Mouse (Mus musculus): ENCODE data around the gene Ppp2r2c.

Gene Ppp2r2c

DNA sequence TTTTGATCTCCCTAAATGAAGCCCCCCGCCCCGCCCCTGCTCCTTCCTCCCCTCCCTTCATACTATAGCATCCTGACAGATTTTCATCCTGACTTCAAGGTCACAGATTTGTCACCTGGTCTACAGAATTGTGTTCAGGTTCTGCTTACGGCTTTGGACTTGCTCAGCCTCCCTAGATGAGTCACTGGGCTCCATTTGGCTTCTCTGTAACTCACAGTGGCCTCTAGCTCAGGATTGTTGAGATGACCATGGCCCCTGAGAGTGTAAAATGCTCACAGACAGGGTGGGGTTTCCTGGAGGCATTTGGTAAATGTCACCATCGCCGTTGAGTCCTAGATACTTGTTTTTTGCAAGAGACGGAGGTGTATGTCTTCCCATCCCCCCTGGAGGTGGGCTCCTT lies 2.6 kb downstream of the Ppp2r2c start:
- DNase-seq (ENCODE audit: low spot score): no peak

DNA sequence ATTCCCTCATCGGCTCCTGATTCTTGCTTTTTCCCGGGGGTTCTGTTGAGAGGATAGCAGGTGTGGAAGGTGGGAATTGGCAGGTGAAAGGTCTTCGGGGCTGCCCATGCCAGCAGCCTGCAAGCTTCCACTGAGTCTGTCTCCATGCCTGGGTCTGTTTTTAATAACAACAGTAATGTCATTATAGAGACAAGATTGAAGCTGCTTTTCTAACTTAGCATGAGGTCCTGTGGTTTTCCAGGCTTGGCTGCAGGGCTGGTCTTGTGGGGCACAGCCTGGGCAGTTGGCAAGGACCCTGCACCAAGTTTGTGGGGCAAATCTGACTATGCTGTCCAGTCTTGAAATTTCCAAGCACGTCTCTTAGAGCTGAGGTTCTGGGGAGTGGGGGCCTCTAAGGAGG lies 7.6 kb downstream of the Ppp2r2c start:
- DNase-seq (ENCODE audit: low spot score): no peak

DNA sequence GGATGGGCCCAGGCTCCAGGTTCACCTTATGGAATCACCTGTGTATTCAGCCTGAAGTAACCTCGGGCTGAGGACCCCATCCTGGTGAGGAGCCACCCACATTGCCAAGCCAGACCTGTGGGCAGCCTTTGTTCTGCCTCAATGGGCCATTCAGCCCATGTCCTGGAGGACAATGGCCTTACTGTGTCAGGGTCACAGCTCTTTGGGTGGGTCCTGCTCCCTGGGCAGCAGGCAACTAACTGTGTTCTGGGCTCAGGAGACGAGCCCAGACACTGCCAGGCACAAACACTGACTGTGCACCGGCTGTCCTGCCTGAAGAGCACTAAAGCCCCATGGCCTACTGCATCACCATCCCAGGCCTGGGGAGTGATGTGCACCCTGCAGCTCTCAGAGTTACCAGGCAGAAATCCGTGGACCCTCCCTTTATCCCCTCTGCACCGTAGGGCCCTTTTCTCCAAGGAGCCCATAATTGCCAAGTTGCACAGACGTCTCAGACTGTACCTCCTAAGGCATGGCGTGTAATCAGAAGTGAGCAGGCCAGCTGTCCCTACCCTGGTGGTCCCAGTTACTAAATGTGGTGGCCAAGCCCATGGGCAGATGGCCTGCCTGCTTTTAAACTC lies 8.6 kb downstream of the Ppp2r2c start:
- DNase-seq (ENCODE audit: low spot score): no peak

DNA sequence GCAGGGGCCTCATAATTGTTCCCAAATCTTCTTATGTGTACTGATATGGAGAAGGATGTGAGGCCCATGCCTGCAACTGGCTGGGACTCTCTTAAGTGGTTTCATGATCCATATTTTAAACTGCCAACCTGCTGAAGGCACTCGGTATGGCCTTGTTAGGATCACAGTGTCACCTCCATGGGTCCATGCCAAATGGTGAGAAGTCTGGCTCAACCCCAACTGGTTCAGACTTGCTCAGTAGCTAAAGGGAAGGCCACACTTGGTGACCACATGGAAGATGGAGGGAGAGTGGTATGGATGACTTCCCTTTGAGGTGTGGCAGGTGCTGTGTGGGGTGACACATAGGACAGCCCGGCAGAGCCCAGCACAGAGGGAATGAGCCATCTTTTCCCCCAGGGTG lies 9.3 kb downstream of the Ppp2r2c start:
- DNase-seq (ENCODE audit: low spot score): no peak

DNA sequence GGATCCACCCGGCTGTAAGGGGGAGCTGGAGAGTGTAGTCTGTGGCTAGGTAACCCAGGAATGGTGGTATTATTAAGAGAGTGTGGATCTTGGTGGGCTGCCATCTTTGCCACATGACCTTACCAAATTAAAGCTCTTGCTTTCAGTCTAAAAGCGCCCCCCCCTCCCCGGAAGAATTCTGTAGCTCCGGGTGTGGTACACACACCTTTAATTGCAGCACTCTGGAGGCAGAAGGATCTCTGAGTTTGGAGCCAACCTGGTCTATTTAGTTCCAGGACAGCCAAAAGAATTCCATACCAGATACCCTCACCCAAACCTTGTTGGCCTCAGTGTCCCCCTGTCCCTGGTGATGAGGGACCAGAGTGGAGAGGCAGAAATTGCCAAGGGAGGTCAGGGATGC lies 10.5 kb downstream of the Ppp2r2c start:
- DNase-seq (ENCODE audit: low spot score): no peak

DNA sequence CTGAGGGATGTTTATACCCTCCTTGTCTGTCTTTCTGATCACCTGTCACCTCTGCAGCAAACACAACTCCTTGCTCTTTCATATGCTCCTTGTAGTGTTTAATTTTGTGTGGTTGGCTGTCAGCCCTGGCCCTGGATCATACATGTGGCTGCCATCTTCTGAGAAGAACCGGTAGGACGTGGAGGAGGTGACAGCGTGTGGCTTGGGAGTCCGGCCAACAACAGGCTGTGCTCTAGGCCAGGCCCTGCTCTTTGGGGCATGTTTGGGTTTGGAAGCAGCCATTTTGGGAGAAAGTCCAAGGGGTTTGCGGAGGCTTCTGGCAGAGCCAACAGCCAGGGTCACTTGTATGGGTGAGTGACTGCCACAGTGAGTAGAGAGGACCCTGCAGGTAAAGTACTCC lies 12.3 kb downstream of the Ppp2r2c start:
- no peak for DNase-seq (ENCODE audit: low spot score)

DNA sequence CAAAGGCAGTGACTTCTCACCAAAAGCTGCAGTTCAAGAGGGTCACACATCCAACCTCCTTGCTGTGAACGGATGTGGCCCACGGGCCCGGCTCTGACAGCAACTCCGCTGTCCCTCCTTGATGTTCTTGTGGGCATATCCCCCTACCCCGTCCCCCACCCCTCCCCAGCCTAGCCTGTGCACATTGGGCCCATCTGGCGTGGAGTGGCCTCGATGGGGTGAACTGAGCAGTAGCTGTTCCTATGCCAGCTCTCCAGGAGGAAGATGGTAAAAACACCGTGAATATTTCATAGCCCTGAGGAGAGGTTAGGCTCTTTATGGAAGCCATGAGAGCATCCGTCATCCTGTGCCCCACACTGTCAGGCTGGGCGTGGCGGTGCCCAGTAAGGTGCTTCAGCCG lies 15.2 kb downstream of the Ppp2r2c start:
- no peak for DNase-seq (ENCODE audit: low spot score)

DNA sequence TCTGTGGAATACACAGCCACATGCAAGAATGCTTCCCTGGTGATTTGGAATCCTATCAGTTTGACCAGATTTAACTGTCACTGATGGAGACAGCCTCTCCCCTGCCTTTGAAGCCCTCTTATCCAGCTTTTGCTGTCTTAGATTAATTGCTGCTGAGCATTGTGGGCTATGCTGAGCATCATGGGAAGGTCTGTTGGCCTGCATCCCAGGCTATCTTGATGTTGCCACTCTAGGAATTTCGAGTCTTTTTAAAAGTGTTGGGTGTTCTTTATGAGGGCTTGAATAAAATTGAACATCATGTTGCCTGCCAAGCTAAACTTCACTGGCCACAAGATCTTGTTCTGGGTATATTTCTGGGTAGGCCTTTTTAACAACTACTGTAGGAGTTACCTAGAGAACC lies 16.8 kb downstream of the Ppp2r2c start:
- no peak for DNase-seq (ENCODE audit: low spot score)

DNA sequence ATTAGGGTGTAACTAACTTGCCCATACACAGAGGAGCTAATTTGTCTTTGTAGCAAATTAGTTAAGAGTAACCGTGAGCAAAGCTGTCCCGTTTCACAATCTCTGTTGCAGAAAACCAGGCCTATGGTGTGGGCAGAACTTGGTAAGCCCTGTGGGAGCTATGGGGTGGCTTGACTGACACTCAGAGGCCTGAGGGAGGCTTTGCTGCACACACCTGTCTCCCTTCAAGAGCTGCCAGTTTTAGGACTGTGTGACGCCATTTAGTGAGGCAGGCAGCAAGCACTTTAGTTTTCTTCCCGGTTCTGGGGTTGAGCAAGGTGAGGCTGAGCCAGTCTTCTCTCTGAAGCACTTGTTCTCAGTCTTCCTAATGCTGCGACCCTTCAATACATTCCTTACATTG lies 17.3 kb downstream of the Ppp2r2c start:
- DNase-seq (ENCODE audit: low spot score): no peak

DNA sequence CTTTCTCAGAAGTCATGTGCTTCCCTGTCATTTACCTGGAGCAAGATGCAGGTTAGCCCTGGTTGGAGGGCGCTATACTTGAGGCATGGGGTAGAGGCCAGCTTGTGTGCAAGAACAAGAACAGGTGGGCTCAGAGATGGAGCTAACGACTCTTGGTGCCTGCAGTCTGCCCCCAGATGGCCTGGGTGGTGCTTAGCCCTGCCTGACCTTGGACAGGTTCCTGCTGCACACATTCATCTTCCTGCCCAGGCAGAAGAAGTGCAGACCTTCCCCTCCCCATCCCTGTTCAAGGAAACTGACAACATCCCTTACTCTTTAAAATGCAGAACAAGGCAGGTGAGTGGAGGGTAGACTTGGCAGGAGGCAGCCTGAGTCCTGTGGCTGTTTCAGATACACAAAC lies 18.0 kb downstream of the Ppp2r2c start:
- DNase-seq (ENCODE audit: low spot score): no peak

DNA sequence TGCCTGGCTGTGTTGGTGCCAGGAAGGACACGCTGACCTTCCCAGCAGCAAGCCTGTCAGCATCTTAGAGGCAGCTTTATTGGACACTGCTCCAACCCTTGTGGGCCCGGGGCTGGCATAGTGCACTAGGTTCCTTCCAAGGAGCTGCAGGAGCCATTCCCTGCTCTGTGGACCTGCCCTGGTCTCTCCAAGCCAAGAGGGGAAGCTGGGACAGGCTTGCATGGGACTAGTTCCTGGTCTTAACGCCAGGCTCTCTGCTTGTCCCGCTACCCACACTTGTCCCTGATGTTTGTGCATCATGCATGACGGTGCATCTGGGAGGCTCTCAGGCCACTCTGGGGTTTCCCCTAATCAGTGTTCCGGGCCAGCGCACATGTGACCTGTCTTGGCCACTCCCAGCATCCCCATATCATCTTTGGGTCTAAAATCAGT lies 18.6 kb downstream of the Ppp2r2c start:
- DNase-seq (ENCODE audit: low spot score): no peak

DNA sequence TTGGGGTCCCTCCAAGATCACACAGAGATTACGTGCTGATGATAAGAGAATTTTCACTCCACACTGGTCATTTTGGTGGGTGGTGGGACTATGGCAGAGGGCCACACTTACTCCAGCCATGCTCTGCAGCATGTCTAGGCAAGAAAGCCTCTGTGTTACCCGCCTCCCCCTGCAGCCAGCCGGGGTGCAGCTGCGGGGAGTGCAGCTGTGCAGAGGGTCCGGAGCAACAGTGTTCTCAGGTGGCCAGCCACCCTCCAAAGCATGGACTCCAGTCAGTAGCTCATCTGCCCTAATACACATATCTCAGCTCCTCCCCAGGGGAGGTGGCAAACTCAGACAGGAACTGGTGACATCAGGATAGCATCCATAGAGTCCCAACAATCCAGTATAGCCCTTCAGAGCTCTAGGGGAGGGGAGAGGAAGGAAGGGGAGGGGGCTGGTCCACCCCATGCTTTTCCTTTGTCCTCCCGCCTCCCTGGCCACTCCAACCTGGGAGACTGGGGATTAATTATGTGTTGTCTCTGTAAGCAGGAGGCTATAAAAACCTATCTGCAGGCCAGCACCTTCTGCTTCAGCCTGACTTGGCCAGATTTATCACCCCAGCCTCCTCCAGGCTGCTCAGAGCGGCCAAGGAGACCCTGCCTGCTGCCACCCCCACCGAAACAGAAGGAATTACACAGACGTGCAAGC lies 19.1 kb downstream of the Ppp2r2c start:
- DNase-seq (ENCODE audit: low spot score): no peak

DNA sequence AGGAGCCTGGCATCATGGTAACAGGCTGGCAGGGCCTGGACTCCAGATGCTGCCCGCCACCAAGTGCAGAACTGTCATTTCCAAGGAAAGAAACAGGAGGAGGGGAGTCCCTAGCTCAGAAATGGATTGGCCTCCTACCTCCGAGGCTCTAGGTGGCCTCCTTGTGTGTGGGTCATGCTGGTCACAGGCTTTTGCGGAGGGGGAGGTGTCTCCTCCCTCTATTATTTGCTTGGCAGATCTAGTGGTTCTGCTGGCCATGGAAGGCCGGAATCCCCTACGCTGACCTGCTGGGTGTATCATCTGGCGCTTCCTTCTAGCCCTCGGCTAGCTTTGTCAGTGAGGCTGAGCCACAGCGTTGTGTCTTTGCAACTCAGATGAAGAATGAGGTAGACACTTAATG lies 20.2 kb downstream of the Ppp2r2c start:
- DNase-seq (ENCODE audit: low spot score): no peak

DNA sequence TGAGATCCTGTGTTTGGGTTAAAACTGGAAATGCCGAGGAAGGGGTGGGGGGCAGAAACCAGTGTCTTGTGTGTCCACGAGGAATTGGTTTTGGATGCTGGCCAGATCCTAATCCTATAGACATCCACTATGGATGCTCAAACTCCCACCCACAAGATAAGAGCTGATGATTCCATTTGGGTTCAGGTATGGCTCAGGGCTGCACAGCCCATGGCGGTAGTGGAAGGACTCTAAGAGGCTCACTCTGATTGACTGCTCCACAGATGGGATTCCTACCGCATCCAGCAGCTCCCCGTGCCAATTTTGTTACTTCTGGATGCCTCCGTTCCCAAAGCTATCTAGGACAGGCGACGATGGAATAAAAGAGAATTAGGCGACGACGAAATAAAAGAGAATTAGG lies 20.6 kb downstream of the Ppp2r2c start:
- no peak for DNase-seq (ENCODE audit: low spot score)

DNA sequence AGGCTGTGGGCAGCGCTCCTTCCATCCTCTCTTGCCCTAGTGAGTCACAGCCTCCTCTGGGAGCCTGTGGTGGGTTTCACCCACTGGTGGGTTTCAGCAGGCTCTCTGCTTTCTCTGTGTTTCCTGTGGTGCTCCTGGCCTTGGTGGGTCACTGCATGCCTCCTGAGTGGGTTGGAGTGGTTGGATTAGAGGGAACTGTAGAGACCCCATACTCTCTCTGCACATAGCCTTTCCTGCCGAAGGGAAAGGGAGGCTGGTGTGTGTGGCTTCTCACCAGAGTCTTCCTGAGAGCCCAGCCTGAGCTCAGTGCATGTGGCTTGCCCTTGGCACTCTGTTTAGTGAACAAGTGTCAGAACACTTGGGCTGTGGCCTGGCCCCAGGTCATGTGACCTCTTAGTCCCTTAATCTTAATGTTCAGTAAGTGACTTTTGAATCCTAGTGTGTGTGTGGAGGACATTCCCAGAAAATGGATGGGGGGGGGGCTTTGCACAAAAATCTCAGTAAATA lies 21.1 kb downstream of the Ppp2r2c start:
- no peak for DNase-seq (ENCODE audit: low spot score)

DNA sequence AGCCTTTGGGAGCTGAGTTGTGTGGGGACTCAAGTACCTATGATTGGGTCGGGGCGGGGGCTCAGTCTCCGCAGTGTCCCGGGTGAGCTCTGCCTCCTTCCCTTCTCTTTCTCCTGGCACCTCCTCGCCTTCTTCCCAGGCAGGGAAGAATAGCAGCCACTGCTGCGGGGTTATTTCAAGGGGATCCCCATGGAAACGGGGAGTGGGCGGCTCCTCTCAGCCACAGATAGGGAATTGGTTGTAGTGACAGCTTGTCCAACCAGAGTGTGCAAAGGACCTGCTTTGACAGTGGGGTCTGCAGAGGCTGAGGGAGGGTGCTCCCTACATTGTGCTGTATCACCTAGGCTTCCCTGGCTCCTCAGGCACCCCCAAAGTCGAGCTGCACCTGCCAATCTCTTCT lies 22.5 kb downstream of the Ppp2r2c start:
- DNase-seq (ENCODE audit: low spot score): peak; percentile 77

DNA sequence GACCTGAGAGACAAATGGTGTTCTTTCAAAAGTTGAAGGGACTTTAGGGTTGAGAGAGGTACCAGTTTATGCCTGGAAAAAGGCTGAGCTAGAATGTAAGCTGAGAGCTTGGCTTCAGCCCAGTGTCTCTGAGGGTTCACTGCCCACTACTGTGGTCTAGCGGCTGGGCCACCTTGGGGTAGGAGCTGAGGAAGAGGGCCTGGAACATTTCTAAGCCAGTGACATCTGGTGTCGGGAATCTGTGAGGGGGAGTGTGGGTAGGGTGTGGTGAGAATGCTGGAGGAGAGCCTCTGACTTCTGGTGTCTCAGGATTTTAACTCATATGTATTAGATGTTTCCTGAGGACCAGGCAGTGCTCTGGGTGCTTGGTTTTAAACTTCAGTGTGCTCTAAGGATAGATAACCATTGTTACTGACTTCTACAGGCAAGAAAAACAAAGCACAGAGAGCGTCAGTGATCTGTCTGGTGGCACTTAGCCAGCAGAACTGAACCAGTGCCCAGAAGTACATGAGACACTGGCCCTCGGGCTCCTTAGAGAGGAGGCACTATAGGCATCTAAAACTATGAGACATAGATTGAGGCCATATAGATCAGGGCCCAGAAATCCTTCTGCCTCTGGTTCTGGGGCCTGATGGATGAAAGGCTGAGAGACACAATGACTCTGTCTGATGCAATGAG lies 23.6 kb downstream of the Ppp2r2c start:
- DNase-seq (ENCODE audit: low spot score): no peak

DNA sequence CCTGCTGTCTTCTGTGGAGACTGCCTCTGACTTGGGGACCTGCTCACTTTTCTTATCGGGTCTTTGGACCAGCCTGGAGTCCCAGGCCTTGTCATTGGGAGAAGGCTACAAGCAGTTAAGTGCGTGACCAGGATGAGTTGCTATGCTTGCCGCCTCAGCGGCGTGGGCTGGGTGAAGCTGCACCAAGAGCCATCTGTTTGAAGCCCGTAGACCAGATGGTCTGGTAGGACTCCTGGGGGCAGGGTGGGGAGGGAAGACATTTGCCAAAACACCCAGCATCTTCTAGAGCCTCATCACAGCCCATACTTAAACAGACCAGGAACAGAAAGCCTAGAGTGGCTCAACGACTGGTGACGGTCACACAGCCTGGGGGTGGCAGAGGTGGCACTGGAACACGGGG lies 24.9 kb downstream of the Ppp2r2c start:
- no peak for DNase-seq (ENCODE audit: low spot score)

DNA sequence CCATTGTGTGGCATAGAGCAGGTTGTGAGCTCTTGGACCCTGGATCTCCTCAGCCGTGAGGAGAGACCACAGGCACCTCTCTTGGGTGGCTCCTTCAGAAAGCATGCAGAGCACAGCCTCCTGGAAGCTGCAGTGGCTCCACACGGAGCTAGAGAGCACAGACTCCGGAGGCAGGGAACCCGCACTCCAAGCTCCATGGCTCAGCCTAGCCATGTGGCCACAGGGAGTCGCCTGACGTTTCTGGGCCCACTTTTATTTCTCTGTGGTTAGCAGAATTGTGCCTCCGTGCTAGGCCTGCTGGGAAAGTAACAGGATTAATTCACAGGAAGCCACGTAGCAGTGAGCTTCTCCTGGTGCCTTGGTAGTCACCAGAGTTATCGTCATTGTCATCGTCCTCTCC lies 25.8 kb downstream of the Ppp2r2c start:
- no peak for DNase-seq (ENCODE audit: low spot score)

DNA sequence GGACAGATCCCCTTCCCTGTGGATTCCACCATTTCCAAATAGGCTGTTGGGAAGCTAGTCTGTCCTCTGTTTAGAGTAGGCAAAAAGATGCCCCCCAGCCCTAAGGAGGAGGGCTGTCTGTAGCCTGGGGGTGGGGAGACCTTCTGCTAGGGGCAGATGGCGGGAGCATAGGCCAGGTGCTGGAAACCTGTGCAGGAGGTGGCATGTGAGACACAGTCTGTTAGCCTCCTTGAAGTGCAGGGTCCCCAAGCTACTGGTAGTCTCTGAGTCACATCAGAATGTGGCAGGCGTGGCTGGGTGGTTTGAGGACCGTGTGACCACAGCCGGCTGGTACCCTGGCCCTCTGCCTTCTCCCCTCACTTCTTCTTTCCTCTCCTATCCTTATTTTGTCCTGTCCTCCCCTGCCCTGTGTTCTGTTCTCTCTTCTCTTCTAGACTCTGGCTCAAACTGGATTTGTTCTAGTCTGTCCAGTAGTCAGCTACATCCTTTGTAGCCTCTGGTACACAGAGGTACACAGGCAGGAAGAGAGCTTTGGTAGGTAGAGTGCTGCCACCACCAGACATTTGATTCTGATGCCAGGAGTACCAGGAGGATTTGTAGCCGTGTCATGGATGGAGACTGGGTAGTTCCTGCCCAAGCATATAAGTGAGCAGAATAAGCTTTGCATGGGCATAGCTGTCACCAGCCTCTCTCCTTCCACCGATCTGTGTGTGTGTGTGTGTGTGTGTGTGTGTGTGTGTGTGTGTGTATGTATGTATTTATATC lies 26.5 kb downstream of the Ppp2r2c start:
- no peak for DNase-seq (ENCODE audit: low spot score)

DNA sequence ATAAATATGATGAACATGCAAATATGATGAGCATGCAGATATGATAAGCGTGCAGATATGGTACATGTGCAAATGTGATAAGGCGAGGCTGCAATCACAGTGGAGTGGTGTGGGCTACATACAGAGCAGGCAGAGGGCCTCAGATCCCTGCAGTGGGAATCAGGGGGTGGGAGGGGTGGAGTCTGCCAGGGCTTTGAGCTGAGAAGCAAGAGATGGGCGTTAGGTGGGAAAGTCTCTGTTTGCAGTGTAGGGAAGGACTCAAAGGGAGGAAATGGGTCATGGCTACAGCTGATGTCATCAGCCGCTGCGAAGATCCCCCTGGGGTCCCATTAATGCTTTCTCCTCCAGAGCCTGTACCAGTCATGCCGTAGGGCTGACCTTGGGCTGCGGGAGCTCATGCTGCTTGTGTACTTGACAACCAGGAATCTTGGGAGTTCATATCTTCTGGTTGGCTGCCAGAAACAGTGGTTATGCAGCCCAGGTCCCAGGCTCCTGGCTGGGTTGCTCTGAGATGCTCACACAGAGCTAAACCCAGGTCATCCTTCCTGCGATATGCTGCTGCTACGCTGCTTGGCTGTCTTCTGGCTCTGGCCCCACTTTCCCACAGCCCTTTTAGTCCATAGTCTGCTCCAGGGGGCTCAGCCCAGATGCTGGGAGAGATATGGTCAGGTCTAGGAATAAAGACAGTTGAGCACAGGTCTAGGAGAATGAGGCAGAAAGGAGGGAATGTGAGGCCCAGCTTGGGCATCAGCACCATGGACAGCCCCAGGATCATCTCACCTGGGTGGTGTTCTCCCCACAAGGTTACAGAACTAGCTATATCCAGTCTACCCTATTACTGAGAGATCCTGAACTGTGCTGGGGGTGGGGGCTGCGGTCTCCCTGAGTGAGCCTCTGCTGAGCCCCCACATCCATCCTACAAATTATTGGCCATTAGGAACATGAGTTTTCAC lies 27.6 kb downstream of the Ppp2r2c start:
- no peak for DNase-seq (ENCODE audit: low spot score)

DNA sequence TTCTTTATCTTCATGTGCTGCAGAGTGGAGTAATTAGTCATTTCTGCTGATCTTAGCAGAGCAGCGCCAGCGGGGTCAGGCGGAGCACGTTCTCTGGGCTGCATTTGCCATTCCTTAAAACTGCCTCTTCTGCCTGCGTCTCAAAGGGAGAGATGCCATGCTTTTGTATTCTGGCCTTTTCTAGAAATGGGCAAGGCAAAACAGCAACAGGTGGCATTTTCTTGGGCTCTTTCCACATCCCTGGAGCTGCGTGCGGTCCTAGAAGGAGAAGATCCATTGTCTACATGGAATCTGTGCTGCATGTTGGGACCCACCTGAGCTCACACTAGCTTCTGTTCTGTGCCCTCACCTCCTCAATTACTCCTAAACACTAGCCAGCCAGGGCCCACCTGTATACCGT lies 29.7 kb downstream of the Ppp2r2c start:
- no peak for DNase-seq (ENCODE audit: low spot score)
